Mouse (Mus musculus): ENCODE results near the gene Git2. TPM values are rescaled to one million over a fixed set of nuclear protein-coding genes. Genes with fewer than 3 reads are reported as not detected.
A peak's percentile ranks its signal among the peaks of the same experiment; 100 is the strongest.

The Git2 gene
- total and polyA plus RNA-seq, 3 experiments = 104 to 227 (median 201) TPM

DNA sequence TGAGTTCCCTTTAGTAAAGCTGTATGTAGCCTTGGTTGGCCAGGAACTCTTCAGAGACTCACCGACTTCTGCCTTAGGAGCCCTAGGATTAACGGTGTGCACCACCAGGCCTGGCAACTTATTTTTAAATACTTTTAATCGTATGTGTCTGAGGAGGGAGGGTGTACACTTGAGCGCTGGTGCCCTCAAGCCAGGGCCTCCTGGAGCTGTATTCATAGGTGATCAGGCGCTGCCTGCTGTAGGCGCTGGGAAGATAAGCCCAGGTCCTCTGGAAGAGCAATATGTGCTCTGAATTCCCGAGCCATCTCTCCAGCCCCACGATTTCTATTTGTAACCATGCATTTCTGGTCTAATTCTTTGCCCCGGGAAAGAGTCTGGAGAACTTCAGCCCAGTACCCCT, 31.7 kb upstream of the Git2 start:
- Histone ChIP-seq H3K4me1 (ENCODE audit: insufficient read depth, low read depth, low read length) (peaks cover 93% of the 10 kb centered on the region), H3K9me3 (replicated peaks) (no peaks in the 10 kb centered on the region), H3K4me3 (ENCODE audit: low read depth, low read length) (peak overlapping the region; percentile 57; the same call in 1 of the 2 replicates), H3K27me3 (ENCODE audit: insufficient read depth, low read length) (no peaks in the 10 kb centered on the region), H3K36me3 (replicated peaks) (peaks cover 57% of the 10 kb centered on the region)
- no peak for ATAC-seq (ENCODE audit: extremely low read depth, insufficient number of reproducible peaks, low FRiP score, poor library complexity, severe bottlenecking)
- TF ChIP-seq POLR2AphosphoS5 (IDR thresholded peaks at IDR 0.05; ENCODE audit: insufficient replicate concordance, low read depth, low read length) (no peak; the same call in 1 of the 2 replicates), GATA1 (IDR thresholded peaks at IDR 0.05; ENCODE audit: borderline replicate concordance, low read length) (no peak), CTCF (IDR thresholded peaks at IDR 0.05; ENCODE audit: low read depth, low read length) (no peak), TAL1 (conservative IDR thresholded peaks at IDR 0.05; ENCODE audit: low read depth, low read length) (no peak), GATA2 (IDR thresholded peaks at IDR 0.05; ENCODE audit: borderline replicate concordance, low read depth, low read length) (no peak)
- no peak for DNase-seq (ENCODE audit: low spot score)

GRCm38 (mm10) chr5:114806636-114807035, 31.3 kb upstream of the Git2 start:
- H3K36me3 ChIP-seq (replicated peaks) = peaks cover 61% of the 10 kb centered on the region
- H3K9me3 ChIP-seq (replicated peaks) = no peaks in the 10 kb centered on the region
- DNase-seq (ENCODE audit: low spot score) = no peak
- H3K4me3 ChIP-seq (ENCODE audit: low read depth, low read length) = peak overlapping the region; percentile 57; the same call in 1 of the 2 replicates
- ATAC-seq (ENCODE audit: extremely low read depth, insufficient number of reproducible peaks, low FRiP score, poor library complexity, severe bottlenecking) = no peak
- TF ChIP-seq POLR2AphosphoS5 (IDR thresholded peaks at IDR 0.05; ENCODE audit: insufficient replicate concordance, low read depth, low read length) (0 out of 2 replicates have a peak, but pooled peaks have one; percentile 31), CTCF (IDR thresholded peaks at IDR 0.05; ENCODE audit: low read depth, low read length) (no peak)
- H3K27me3 ChIP-seq (ENCODE audit: insufficient read depth, low read length) = no peaks in the 10 kb centered on the region
- peaks cover 93% of the 10 kb centered on the region for H3K4me1 ChIP-seq (ENCODE audit: insufficient read depth, low read depth, low read length)

DNA sequence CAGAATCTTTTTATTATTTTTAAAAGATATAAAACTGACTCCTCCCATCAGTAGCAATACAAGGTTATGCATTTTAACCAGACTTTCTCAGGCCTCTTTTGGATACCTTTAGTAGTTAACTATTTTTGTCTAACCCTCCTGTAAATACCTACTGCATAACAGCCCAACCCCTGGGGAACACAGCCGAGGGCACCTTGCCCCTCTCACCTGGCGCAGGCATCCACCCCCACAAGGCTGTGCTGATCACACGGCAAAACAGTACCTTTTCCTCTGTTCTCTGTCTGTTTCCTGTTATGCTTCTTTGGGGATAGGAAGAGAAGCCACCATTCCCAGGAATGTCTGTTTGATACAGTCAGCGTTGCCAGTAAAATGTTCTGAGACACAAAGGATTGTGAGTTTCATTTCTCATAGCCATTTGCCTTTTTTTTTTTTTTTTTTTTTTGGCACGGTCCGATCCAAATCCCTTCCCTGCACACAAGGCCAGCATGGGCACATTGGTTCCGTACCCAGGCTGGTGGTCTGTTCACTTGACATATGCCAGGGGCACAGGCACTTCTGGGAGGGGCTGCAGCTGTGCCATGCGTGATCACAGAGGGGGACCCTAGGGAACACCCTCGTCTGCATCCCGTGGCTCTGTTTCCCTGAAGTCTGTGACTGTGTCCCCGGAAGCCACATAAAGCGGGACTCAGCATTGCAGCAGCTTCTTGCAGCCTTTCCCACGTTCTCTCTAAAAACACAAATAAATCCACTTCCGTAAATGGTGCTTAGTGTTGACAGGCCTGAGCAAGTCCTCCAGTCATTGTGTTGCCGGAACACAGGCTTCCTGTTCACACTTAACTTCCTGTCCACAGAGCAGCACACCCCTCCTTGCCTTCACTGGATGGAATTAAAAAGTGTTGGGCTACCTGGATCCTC, 30.4 kb upstream of the Git2 start:
- no peaks in the 10 kb centered on the region for H3K9me3 ChIP-seq (replicated peaks)
- H3K4me3 ChIP-seq (ENCODE audit: low read depth, low read length) = peak overlapping the region; percentile 21; the same call in 1 of the 2 replicates
- DNase-seq (ENCODE audit: low spot score) (no peak), ATAC-seq (ENCODE audit: extremely low read depth, insufficient number of reproducible peaks, low FRiP score, poor library complexity, severe bottlenecking) (no peak)
- peaks cover 69% of the 10 kb centered on the region for H3K36me3 ChIP-seq (replicated peaks)
- TF ChIP-seq GATA2 (IDR thresholded peaks at IDR 0.05; ENCODE audit: borderline replicate concordance, low read depth, low read length) = no peak
- TF ChIP-seq GATA1 (IDR thresholded peaks at IDR 0.05; ENCODE audit: borderline replicate concordance, low read length) = no peak
- no peak for TF ChIP-seq POLR2AphosphoS5 (IDR thresholded peaks at IDR 0.05; ENCODE audit: insufficient replicate concordance, low read depth, low read length)
- TF ChIP-seq TAL1 (conservative IDR thresholded peaks at IDR 0.05; ENCODE audit: low read depth, low read length) = no peak
- TF ChIP-seq CTCF (IDR thresholded peaks at IDR 0.05; ENCODE audit: low read depth, low read length) = no peak
- H3K27me3 ChIP-seq (ENCODE audit: insufficient read depth, low read length) = no peaks in the 10 kb centered on the region
- peaks cover 92% of the 10 kb centered on the region for H3K4me1 ChIP-seq (ENCODE audit: insufficient read depth, low read depth, low read length)

- no peak for DNase-seq (ENCODE audit: low spot score)
- ATAC-seq (ENCODE audit: extremely low read depth, insufficient number of reproducible peaks, low FRiP score, poor library complexity, severe bottlenecking) = no peak
- Histone ChIP-seq H3K27me3 (ENCODE audit: insufficient read depth, low read length) (no peaks in the 10 kb centered on the region), H3K4me1 (ENCODE audit: insufficient read depth, low read depth, low read length) (peaks cover 91% of the 10 kb centered on the region), H3K9me3 (replicated peaks) (no peaks in the 10 kb centered on the region), H3K36me3 (replicated peaks) (peaks cover 76% of the 10 kb centered on the region), H3K4me3 (ENCODE audit: low read depth, low read length) (no peak overlapping the region)
- TF ChIP-seq CTCF (IDR thresholded peaks at IDR 0.05; ENCODE audit: low read depth, low read length) = no peak
- no peak for TF ChIP-seq GATA1 (IDR thresholded peaks at IDR 0.05; ENCODE audit: borderline replicate concordance, low read length)
- TF ChIP-seq TAL1 (conservative IDR thresholded peaks at IDR 0.05; ENCODE audit: low read depth, low read length) = no peak
- TF ChIP-seq GATA2 (IDR thresholded peaks at IDR 0.05; ENCODE audit: borderline replicate concordance, low read depth, low read length) = no peak
- TF ChIP-seq POLR2AphosphoS5 (IDR thresholded peaks at IDR 0.05; ENCODE audit: insufficient replicate concordance, low read depth, low read length) = no peak
These were observed 29.6 kb upstream of the Git2 start for GRCm38 (mm10) chr5:114804958-114805357.

- no peak for ATAC-seq (ENCODE audit: extremely low read depth, insufficient number of reproducible peaks, low FRiP score, poor library complexity, severe bottlenecking)
- peaks cover 89% of the 10 kb centered on the region for H3K4me1 ChIP-seq (ENCODE audit: insufficient read depth, low read depth, low read length)
- TF ChIP-seq TAL1 (conservative IDR thresholded peaks at IDR 0.05; ENCODE audit: low read depth, low read length) (no peak), POLR2AphosphoS5 (IDR thresholded peaks at IDR 0.05; ENCODE audit: insufficient replicate concordance, low read depth, low read length) (no peak), CTCF (IDR thresholded peaks at IDR 0.05; ENCODE audit: low read depth, low read length) (no peak), GATA2 (IDR thresholded peaks at IDR 0.05; ENCODE audit: borderline replicate concordance, low read depth, low read length) (no peak), GATA1 (IDR thresholded peaks at IDR 0.05; ENCODE audit: borderline replicate concordance, low read length) (no peak)
These were observed 29.0 kb upstream of the Git2 start for GRCm38 (mm10) chr5:114804335-114804734.

DNA sequence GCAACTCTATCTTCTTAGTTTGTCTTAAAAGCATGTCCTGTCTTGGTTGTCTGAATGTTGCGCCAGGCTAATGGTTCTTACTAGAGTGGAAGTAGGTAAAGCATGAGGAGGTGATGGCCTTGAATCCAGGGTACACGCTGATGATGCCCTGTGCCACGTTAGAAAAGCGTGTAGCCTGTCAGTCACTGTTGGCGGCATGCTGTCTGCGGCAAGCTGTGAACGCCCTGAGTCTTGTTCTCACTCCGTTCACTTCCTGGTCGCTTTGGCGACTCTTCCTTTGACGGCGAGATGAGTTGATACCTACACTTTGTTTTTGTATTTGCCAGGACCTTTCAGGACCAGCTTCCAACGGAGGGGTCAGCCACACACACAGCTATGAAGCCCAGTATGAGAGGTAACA, 27.9 kb upstream of the Git2 start:
- Histone ChIP-seq H3K4me3 (ENCODE audit: low read depth, low read length) (no peak overlapping the region), H3K27me3 (ENCODE audit: insufficient read depth, low read length) (no peaks in the 10 kb centered on the region), H3K9me3 (replicated peaks) (no peaks in the 10 kb centered on the region), H3K36me3 (replicated peaks) (peaks cover 86% of the 10 kb centered on the region), H3K4me1 (ENCODE audit: insufficient read depth, low read depth, low read length) (peaks cover 87% of the 10 kb centered on the region)
- DNase-seq (ENCODE audit: low spot score) (no peak), ATAC-seq (ENCODE audit: extremely low read depth, insufficient number of reproducible peaks, low FRiP score, poor library complexity, severe bottlenecking) (no peak)
- TF ChIP-seq GATA2 (IDR thresholded peaks at IDR 0.05; ENCODE audit: borderline replicate concordance, low read depth, low read length) (no peak), GATA1 (IDR thresholded peaks at IDR 0.05; ENCODE audit: borderline replicate concordance, low read length) (no peak), CTCF (IDR thresholded peaks at IDR 0.05; ENCODE audit: low read depth, low read length) (no peak), POLR2AphosphoS5 (IDR thresholded peaks at IDR 0.05; ENCODE audit: insufficient replicate concordance, low read depth, low read length) (no peak), TAL1 (conservative IDR thresholded peaks at IDR 0.05; ENCODE audit: low read depth, low read length) (no peak)

More at GRCm38 (mm10) chr5:114804335-114804734, 29.0 kb upstream of the Git2 start:
- Histone ChIP-seq H3K9me3 (replicated peaks) (no peaks in the 10 kb centered on the region), H3K27me3 (ENCODE audit: insufficient read depth, low read length) (no peaks in the 10 kb centered on the region), H3K36me3 (replicated peaks) (peaks cover 81% of the 10 kb centered on the region), H3K4me3 (ENCODE audit: low read depth, low read length) (no peak overlapping the region)
- DNase-seq (ENCODE audit: low spot score) = no peak

All from G1E (cell line).